Mouse (Mus musculus): ENCODE results near the gene Nav1.
A peak's percentile ranks its signal among the peaks of the same experiment; 100 is the strongest.

Nav1 gene

DNA sequence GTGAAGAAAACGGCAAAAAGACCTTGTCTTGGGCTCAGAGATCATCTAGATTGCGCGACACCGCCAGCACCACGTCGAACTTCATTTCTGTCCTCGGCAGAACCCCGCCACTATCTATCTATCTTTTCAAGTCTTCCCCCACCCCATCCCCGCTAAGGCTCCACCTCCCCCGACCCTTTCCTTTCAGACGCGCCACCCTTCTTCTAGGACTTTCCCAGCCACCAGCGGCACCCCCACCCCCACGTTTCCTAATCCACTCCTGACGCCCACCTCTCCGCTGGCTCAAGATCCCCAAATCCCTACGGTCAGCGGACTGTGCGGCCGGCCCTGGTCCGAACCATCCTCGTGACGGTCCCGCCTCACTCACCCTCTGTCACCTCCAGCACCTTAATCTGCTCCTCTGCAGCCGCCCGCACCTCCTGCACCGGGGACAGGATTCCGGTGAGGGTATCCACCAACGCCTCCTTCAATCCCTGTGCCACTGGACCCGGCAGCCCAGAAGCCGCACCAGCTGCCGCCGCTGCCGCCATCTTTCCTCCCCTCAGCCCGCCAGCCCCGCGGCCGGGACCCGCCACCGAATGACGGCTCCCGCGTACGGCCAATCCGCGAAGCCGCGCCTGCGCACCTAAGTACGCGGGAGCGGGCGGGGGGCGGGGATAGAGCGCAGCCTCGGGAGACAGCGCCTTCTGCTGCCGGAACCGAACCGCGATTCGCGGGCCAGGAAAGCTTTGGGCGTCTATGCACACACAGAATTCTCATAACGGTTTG is 177.0 kb downstream of the Nav1 start, which contains the start of gene Ipo9:
Gene Ipo9, minus strand, starts transcription at position 599 of the 768 bp plus-strand sequence.
- DNase-seq = peak; percentile 97

DNA sequence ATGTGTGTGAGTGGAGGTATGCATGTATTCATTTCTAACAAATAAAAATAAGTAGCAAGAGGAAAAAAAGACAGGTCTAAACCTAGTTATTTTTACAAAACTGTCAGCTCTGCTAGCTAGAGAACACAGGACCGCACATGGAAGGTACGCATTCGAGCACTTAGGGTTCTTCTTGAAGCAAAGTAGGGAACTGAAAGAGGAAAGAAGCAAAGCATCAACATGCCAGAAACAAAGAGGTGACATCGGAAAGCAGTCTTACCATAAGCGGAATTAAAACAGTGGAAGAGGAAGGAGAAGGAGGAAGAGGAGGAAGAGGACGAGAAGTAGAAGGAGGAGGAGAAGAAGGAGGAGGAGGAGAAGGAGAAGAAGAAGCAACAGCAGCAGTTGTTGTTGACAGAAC is 179.7 kb downstream of the Nav1 start:
- no peak for DNase-seq

DNA sequence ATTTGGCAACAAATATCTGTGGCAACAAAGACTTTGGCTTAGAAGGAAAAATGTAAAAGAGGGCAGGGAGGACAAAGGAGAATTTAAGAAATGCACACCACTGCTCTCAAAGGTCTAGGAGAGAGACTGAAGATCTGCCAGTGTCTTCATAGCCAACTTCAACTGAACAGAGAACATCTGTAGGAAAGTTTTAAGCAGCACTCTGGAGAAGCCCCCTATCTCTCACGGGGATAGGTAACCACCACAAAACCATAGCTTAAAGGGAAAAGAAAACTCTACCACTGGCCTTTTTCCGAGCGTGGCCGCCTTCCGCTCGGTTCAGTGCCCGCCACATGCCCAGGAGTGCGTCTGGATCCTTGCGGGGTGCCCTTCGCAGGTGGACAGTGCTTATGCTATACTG is 180.4 kb downstream of the Nav1 start:
- DNase-seq = no peak

DNA sequence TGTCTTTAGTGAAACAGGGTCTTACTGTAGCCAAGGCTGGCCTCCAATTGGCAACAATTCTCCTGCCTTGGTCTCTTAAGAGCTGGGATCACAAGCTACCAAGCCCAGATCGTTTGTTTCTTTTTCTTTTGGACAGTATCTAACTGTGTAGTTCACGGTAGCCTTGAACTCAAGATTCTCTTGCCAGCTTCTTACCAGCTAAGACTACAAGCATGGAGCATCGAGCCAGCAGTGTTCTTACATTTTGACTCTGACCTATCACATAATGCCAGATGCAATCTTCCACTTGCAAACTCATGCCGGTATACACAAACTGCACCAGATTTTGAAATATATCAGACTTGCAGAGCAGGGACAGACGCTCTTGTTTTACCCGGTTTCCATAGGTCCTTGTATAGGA is 184.3 kb downstream of the Nav1 start:
- no peak for DNase-seq

DNA sequence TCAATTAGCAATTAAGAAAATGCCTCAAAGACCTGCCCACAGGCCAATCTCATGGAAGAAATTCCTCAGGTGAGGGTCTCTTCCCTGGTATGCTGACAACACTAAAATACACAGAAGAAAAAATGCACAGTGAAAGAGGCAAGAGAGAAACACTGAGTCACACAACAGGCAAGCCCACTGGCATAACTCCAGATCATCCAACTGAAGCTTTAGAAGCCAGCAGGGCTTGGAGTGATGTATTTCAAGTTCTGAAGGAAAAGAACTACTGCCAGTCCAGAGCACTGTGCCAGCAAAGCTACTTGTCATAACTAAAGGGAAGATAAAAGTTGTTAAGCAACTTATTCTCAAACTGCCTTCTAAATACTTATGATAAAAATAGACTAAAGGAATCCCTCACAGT is 193.1 kb downstream of the Nav1 start:
- no peak for DNase-seq

DNA sequence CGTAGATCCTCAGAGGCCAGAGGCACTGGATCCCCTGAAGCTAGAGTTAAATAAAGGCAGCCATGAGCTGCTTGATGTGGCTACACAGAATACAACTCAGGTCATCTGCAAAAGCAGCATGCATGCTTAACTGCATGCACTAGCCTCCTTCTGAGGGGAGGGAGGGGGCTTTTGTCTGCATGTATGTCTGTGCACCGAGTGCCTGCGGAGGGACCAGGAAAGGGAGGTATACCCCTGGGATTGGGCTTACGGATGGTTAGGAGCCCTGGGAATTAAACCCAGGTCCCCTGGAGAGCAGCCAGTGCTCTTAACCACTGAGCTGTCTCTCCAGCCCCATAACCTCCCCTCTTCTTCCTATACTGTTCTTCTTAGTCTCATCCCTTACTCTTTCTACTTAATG is 195.0 kb downstream of the Nav1 start:
- DNase-seq = no peak

DNA sequence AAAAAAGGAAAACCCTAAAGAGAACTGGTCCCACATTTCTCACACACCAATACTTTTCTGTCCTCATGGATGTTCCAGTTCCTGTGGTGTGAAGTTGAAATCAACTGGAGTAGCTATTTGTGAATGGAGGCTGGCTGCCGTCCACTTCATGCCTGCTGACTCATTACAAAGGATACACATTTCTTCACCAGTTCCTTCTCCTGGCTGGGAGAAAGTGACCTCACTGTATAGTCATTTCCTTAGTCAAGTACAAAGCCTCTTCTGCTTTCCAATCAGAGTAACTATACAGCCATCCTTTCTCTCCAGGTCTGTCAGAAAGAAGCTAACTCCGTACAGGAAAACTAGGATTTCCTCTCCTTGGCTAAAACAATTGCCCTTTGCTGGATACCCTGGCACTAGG is 196.1 kb downstream of the Nav1 start:
- peak; percentile 71 for DNase-seq

DNA sequence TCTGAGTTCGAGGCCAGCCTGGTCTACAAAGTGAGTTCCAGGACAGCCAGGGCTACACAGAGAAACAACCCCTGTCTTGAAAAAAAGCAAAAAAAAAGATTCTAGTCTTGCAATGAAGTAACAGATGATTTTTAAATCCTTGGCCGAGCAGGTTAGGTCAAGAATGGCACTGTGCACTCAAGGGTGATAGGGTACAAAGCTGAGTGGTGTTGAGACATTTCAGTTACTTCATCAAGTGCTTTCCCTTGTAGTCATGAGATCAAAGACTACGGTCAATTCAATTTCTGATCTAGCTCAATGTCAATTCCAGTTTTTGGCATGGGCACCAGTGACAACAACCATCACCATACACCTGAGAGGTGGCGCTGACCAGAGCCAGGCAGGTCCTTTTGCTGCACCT is 198.1 kb downstream of the Nav1 start:
- DNase-seq = no peak

DNA sequence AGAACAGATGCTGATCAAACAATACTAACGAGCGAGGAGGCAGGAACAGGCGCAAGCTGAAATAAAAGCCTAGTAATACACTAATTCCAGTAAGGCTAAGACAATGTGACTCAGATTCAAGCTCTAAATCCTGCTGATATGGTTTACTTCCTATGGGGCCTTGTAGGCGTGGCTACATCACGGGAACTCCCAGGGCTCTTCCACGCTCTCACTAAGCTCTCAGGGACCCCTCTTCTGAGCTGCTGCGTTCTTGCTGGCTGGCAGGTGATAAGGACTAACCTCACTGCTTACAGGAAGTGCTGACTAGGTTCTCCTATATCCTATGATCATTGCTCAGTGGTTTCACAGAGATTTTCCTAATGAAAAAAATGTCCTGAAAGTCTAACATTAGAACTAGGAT is 201.7 kb downstream of the Nav1 start:
- no peak for DNase-seq

DNA sequence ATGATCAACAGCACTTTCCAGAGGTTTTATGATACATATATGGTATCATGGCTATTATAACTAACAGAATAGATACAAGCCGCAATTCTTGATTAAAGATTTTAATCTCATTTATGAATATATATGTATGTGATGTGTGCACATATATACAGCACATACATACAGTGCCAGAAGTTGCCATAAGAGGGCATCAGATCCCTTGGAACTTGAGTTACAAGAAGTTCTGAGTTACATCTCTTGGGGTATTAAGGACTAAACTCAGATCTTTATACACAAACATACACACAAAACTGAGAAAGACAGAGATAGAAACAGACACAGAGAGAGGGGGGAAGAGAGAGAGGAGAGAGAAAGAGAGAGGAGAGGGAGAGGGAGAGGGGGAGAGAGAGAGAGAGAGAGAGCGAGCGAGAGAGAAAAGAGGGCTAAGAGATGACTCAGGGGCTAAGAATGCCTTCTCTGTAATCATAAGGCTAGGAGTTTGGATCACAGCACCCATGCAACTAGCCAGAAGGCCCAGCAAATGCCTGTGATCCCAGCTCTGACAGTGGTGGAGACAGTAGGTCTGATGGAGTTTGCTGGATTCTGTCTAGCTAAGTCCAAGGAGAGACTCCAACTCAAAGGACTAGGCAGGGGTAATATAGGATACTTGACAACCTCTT is 205.5 kb downstream of the Nav1 start:
- peak; percentile 30 for DNase-seq

DNA sequence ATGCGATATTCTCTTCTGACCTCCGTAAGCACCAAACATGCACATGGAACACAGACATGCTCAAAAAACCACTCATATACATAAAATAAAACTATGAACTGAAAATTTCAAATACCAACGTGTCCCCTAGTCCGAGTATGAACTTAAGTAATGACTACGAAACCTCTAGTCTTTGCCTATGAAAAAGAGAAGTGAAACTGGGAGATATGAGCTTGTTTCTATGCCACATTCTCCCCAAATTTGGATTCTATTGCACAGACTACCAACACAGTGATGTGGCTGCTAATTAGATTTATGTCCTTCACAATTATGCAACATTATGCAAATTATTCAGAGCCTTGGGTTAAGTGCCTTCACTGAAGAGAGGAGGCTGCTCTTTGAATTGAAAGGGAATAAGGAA is 207.6 kb downstream of the Nav1 start:
- no peak for DNase-seq

DNA sequence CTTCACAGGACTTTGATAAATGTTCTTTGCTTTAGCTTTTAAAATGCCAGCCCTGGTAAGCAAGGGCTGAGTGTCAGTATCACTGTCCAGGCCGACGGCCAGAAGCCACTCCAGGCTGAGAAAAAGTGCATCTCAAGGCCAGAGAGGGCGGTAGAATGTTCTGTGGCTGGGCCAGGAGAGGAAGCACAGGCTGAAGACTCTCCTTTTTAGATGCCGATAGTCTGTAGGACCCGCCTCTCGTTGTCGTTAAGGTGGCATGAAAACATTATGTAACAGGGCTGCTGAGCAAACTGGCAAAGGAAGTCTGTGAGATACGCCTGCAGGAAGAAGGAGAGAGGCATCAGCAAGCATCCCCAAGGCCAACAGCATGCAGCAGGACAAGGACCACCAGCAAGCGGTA is 221.9 kb downstream of the Nav1 start:
- DNase-seq = no peak

All from kidney, postnatal 10 days (tissue).